ENCODE assay signal across 13 mouse cellular contexts in the genomic region with DNA sequence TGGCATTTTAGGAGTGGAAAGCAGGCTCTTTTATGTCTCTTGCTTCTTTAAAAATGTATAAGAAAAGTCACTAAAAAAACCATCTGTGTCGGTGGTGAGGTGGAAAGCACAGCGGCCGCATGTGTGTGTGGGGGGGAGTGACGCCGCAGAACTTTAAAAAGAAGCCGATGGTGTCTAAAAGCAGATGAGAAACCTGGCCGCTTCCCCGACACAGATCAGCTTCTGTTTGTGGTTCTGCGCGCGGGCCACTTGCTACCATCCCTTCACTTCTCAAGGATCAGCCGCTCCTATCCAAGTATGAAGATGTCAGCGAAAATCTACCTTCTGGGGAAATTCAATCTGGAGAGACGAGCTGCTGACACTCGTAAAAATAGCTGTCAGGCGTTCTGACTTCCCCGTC. TPM values are rescaled to one million over a fixed set of nuclear protein-coding genes. Genes with fewer than 3 reads are reported as not detected.
A peak's percentile ranks its signal among the peaks of the same experiment; 100 is the strongest.
DNase-seq lines count a peak whose midpoint lies in the region; ATAC-seq lines count a peak whose summit lies in the region.
"Had no signal": no experiment of that assay in that cellular context is flagged by ENCODE, and none has a peak within 500 bp of the region (broad histone marks: within the 10 kb centered on the region; RNA-seq: fewer than 3 reads in every experiment).

No protein-coding gene starts in this region.

- intact Hi-C loops in left cerebral cortex, postnatal 10 days (cut with DNase I): no loop called here
- intact Hi-C loops in heart, postnatal 25 days (cut with DNase I): no loop called here

- no peak for ATAC-seq in monocyte, adult 5-6 weeks (replicated peaks; ENCODE audit: insufficient number of reproducible peaks, low FRiP score, low TSS enrichment, poor library complexity, severe bottlenecking)
- ATAC-seq: midbrain, embryonic 16.5 days had no signal

- DNase-seq in layer of hippocampus, adult 9-11 months: peak; percentile 78
- DNase-seq in layer of hippocampus, postnatal 25 days (ENCODE audit: extremely low spot score in 1 of 2, low spot score in 1 of 2): no peak
- peak; percentile 79 to 84 for DNase-seq in frontal cortex, adult 2 months (ENCODE audit: extremely low spot score in 1 of 2, low spot score in 1 of 2)
- DNase-seq in left cerebral cortex, postnatal 10 days (ENCODE audit: extremely low spot score in 1 of 2, low spot score in 2 of 2): peak; percentile 46 to 47
- peak; percentile 60 for DNase-seq in right cerebral cortex, postnatal 14 days
- DNase-seq in lung, postnatal 25 days (ENCODE audit: low spot score): no peak
- DNase-seq in heart, postnatal 25 days (ENCODE audit: low spot score): no peak
- DNase-seq: heart, adult 2 months; lung, embryonic 14.5 days; thymus, adult 2 months had no signal

RNA-seq across cellular contexts. Expression of a gene that starts 45.5 kb away (rescaled TPM):
- total RNA-seq in layer of hippocampus, postnatal 25 days (2021): under 1 TPM; 0.16 to 0.17 TPM
- polyA plus RNA-seq in frontal cortex, adult 2 months (2012; rRNA removed): 0.19 and 0.38 TPM in 2 replicates
- total RNA-seq in left cerebral cortex, postnatal 10 days (2021): under 1 TPM; 0.58 to 0.59 TPM
- not detected for total RNA-seq in heart, postnatal 25 days (2021)
- total RNA-seq in monocyte, adult 5-6 weeks (2017): not detected in 3 replicates
- total RNA-seq: heart, adult 2 months had no signal
- polyA plus RNA-seq: heart, adult 2 months; hindbrain, embryonic 12.5 days; lung, embryonic 14.5 days had no signal

RNA-seq across cellular contexts. Expression of a gene that starts 47.3 kb away (rescaled TPM):
- under 1 TPM; 0.59 to 0.66 TPM for total RNA-seq in layer of hippocampus, postnatal 25 days (2021)
- polyA plus RNA-seq in frontal cortex, adult 2 months (2012; rRNA removed): 0.84 and 0.92 TPM in 2 replicates
- total RNA-seq in left cerebral cortex, postnatal 10 days (2021): 1 to 10 TPM; 3.3 TPM
- total RNA-seq in heart, postnatal 25 days (2021): not detected
- total RNA-seq in monocyte, adult 5-6 weeks (2017): not detected in 3 replicates
- total RNA-seq: heart, adult 2 months had no signal
- polyA plus RNA-seq: heart, adult 2 months had no signal

Comparison
In these comparisons a context has a peak if more than half of its experiments do, and no peak if none do; other contexts are left out.
1. DNase-seq: peak in layer of hippocampus, adult 9-11 months (single experiment), frontal cortex, adult 2 months (2 of 2), left cerebral cortex, postnatal 10 days (2 of 2) and right cerebral cortex, postnatal 14 days (single experiment); none in layer of hippocampus, postnatal 25 days (0 of 2), lung, postnatal 25 days (single experiment) and heart, postnatal 25 days (single experiment).